Mouse (Mus musculus) lung, postnatal 10 days (tissue): Measurements from ENCODE around the gene Syce2.

Experiments
- DNase-seq: peaks from one replicate; pipeline ENCODE4 v3.0.0; 2021

Gene Syce2

DNA sequence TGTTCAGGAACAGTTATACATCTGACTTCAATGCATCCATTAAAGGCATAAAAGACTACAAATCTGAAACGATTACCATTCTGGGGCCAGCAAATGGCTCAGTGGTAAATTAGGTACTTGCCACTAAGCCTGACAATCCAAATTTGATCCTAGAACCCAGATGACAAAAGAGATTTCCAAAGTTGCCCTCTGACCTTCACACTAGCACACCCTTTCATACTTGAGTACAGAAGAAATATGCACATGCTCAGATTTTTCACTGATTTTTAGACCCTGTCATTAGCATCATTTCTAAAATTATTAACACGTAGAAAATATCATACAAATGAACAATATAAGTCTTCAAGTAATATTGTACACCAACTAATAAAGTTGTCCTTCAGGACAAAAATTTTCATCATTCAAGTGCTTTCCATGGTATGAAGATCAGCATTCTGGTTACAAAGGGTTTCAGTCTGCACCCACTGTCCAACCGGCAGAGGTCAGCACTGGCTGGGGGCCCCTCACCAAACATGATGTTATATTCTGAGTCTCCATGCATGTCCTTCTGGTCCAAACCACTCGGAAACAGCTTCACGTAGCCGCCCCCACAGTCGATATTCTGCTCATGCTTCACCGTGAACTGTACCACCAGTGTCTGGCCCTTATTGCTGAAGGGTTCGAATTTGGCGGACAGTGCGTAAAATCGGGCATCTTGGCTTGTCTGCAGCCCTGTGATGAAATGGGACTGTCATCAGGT is 26.4 kb upstream of the Syce2 start:
- peak; percentile 70 for DNase-seq

GRCm38 (mm10) chr8:84846094-84846721 is 25.7 kb upstream of the Syce2 start:
- no peak for DNase-seq

DNA sequence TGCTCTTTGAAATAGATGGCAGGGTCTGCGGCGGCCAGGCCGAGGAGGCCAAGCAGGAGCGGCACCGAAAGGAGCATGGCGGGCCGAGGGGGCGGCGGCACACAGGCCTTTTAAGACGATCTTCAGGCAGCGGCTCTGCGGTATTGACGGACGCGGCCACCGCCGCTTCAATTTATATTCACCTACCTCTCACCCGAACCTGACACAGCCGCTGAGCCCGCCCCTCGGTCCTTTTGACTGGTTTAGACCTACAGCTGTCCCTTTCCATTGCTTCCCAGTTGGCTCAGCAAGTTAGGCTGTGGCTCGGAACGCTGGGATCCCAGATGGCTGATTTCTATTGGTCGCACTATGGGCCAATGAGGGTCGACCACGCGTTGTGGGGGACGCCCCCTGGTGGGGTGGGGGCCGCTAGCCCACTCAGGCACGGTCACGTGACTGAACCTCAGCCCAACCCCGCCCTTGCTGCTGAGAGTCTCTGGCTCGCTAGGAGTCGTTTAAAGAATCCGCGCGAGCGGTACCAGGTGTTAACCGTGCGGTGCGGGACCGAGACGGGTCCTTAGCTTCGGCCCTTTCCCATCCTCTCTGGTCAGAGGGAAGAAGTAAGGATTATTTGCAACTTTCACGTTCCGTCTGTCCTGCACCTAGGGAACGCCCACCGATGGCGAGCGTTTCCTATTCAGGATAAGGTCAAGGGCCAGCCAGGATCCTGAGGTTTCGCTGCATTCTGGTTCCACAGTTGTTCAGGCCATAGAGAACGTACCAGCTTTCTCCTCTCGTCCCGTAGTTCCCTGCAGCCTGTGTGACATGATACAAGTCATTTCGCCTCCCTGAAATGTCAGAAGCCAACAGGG is 25.0 kb upstream of the Syce2 start, which contains the start of gene Calr:
Calr (minus strand) TSS at position 213 of the 851 bp plus-strand sequence.
- peak; percentile 100 for DNase-seq

GRCm38 (mm10) chr8:84847684-84848435 is 24.1 kb upstream of the Syce2 start:
- DNase-seq = no peak

GRCm38 (mm10) chr8:84856434-84856833 is 15.5 kb upstream of the Syce2 start:
- no peak for DNase-seq

- peak; percentile 96 for DNase-seq
Observed at GRCm38 (mm10) chr8:84856864-84857441, 15.0 kb upstream of the Syce2 start, which contains the start of gene Farsa. Gene Farsa (plus strand): TSS chr8:84856989.

- peak; percentile 38 for DNase-seq
Observed at GRCm38 (mm10) chr8:84872309-84872965, 526 bp downstream of the Syce2 start.

DNA sequence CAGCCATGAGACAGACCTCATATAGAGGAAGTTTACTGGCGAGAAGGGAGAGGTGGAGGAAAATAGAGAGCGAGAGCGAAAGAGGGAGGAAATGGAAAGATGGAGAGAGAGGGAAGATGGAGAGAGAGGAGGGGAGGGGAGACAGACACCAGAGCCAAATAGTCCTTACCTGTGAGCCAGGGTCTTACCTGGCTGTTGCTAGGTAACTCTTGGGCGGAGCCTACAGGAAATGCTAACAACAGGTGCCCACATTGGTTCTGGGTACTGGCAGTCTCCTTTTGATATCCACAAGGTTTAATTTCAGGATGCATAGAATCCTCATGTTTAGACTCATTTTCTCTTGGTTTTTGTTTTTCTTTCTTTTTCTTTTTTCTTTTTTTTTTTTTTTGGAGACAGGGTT is 1.1 kb downstream of the Syce2 start:
- no peak for DNase-seq

GRCm38 (mm10) chr8:84874339-84874738 is 2.4 kb downstream of the Syce2 start:
- no peak for DNase-seq

DNA sequence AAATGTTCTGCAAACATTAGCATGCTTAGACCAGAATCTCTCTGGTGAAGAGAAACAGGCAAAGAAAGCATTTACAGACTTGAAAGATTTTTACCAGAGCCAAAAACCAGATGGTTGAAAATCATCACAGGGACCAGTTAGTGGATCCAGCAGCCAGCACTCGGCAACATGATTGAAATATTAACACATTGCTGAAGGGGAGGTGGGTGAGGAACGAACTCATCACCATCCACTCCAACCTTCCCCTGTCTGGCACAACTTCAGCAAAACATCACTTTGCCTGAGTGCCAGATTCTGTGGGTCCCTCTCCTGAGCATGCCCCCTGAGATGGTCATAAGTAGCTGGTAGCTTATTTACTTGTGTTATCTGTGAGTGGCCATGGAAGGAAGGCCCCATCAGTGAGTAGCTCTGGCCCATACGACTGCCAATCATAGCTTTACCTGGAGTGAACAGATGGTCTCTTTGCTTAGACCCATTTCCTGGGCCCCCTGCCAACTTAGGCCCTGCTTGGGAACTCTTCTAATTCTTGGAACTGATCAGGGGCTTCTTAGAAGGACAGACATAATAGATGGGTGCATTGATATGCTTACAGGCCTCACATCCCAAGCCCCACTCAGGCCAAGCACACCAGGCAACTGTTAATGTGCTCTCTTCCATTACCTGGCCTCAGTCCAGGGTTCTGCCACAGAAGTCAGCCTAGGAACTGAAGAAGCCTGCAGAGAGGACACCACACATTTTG is 5.6 kb downstream of the Syce2 start:
- no peak for DNase-seq

GRCm38 (mm10) chr8:84878915-84879314 is 7.0 kb downstream of the Syce2 start:
- DNase-seq = no peak

DNA sequence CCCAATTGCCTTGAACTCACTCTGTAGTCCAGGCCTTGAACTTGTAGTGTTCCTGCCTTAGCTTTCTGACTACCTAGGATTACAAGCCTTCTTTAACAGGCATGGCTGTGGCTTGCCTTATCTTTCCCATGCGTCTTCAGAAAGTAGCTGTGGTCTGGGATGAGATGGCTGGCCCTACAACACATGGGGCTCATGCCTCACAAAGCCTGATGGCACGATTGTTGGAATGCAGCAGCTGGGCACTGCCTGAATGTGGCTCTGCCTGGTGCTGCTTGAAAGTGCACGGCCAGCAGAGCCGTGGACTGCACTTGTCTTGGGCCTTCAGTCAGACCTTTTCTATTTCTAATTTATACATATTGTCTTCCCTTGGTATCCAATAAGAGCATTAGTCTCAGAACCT is 12.8 kb downstream of the Syce2 start:
- no peak for DNase-seq

- DNase-seq = no peak
Observed at GRCm38 (mm10) chr8:84888280-84888679, 16.4 kb downstream of the Syce2 start.

DNA sequence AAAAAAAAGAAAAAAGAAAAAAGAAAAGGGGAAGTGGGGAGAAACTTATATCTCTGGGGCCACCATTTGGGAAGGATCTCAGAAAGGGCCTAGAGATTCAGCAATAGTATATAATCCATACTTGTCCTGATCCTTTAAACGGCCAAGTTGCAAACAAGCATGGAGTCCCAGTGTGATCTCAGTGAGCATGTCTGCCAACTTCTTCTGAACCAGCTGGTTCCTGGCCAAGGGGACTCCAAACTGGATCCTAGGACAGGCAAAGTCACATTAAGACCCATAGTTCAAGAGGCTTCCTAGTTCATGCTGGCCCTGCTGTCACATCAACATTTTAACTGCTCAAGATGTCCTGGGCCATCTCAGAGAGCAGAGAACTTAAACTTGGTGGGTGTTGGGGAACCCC is 17.2 kb downstream of the Syce2 start:
- DNase-seq = no peak

DNA sequence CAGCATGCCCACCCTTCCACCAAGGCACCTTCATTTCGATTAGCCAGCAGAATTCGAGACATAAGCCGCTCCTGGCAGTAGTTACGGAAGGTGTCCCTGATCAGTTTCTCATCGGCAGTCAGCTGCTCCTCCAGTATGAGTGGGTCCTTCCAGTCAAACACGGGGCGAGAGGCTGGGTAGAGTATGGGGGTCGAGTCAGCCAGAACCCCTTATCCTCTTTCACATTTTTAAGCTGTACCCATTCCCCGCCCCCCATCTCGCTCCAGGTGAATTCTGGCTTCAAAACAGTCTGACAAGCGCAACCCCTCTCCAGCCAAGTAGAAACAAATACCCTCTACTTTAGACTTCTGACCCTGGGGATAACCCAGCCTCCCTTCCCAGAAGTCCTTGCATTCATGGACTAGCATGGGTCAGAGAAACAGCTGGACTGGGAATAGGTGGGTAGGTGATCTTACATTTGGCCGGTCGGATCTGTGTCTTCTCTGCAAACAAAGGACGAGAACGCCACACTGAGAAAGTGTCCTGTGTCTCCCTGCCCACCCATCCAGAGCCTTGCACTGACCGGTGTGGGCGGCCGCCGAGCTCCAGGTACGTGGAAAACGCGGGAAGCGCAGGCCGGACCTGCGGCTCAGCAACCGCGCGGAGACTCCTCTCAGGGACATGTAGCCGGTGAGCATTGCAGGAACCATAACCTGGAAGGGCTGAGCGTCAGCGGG is 21.2 kb downstream of the Syce2 start:
- DNase-seq = peak; percentile 23

DNA sequence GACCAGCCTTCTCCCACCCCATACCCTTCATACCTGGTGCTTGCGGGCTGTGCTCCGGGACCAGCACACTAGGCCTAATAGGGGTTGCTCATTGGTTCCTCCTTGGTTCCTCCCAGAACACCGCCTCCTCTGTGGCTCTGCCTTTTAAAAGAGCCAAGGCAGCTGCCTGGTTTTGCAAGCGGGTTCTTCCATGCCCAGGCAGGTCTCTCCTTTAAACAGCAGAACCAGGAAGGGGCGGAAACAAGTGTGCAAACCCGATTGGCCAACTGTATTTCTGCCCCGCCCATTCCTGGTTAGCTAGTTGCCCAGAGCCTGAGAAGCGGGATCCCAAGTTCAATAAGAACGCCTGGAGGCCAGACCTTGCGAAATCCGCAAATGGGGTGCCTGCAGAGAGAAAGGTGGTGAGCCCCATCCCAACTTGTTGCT is 21.8 kb downstream of the Syce2 start, which contains the start of gene Gcdh:
Gcdh (minus strand) TSS at position 213 of the 426 bp plus-strand sequence.
- DNase-seq = peak; percentile 97

DNA sequence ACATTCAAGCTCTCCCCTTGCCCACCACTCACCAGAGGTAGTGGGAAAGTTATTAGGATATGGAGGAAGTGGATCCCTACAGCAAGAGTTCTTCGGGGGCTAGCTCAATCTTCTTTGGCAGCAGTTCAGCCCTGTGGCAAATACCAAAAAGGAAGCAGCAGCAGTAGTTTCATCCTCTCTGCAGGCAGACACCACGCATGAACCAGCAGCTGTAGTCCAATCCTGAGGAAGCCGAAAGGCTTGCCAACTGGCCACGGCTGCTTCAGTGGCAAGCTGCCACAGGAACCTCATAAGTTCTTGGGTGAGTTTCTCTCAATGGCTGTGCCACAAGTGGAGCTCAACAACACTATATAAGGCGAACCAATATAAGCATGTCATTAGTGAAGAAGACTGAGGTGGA is 24.1 kb downstream of the Syce2 start:
- no peak for DNase-seq

DNA sequence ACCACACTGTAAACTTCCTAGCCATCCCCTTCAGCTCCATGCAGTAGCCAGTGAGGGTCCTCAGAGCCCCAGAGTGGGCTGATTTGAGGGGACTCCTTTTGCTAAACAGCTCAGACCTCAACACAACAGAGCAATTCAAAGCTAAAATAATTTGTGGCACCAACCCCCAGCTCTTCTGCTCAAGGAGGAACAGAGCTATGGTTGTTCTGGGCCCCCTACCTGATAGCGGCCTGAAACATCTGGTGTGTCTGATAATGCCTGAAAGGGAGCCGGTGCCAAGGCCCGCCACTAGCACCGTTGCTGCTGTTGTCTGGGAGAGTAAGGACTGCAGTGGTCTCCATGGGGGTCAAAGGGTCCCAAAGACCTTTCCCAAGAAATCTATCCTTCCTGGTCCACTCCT is 29.2 kb downstream of the Syce2 start:
- no peak for DNase-seq

- DNase-seq = no peak
Observed at GRCm38 (mm10) chr8:84901752-84902151, 29.8 kb downstream of the Syce2 start, which contains the start of gene Klf1. Gene Klf1 (plus strand): TSS chr8:84901928.

DNA sequence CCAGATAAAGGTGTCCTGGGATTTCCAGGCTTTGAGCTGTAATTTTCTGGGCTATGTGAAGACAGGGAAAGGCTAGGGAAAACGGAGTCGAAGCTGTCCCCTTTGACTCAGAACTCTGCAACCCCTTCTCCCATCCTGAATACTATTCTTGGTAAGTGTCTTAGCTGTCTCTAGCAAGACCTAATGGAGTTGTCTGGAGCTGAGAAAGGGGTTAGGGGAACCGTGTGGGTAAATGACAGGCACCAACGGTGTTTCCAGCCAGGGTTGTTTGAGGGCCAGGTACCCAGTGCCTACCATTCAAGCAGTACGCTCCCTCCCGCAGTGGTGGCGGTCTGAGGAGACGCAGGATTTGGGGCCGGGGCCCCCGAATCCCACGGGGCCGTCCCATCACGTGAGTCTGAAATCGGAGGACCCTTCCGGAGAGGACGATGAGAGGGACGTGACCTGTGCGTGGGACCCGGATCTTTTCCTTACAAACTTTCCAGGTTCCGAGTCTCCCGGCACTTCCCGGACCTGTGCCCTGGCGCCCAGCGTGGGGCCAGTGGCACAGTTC is 30.5 kb downstream of the Syce2 start:
- no peak for DNase-seq
